Mouse (Mus musculus): ENCODE results near the gene Ttbk1.
"Not testable (repeated sequence)": the region's sequence is repeated elsewhere in the genome, so short reads cannot be mapped to it uniquely, and the experiment has no call there.

Ttbk1 gene

GRCm38 (mm10) chr17:46487431-46487830 lies at the start of gene Ttbk1:
Ttbk1 (minus strand) TSS chr17:46487675.
- peak; percentile 78 for DNase-seq

GRCm38 (mm10) chr17:46525579-46526307 lies 38.3 kb upstream of the Ttbk1 start:
- DNase-seq = peak; percentile 74

- no peak for DNase-seq
Observed at GRCm38 (mm10) chr17:46525065-46525464, 37.6 kb upstream of the Ttbk1 start.

GRCm38 (mm10) chr17:46521963-46522668 lies 34.6 kb upstream of the Ttbk1 start:
- no peak for DNase-seq

GRCm38 (mm10) chr17:46521174-46521573 lies 33.7 kb upstream of the Ttbk1 start:
- no peak for DNase-seq

- no peak for DNase-seq
Observed at GRCm38 (mm10) chr17:46520385-46520979, 33.0 kb upstream of the Ttbk1 start.

GRCm38 (mm10) chr17:46519971-46520370 lies 32.5 kb upstream of the Ttbk1 start:
- DNase-seq = no peak

GRCm38 (mm10) chr17:46513329-46513728 lies 25.9 kb upstream of the Ttbk1 start:
- no peak for DNase-seq

- DNase-seq = no peak
Observed at GRCm38 (mm10) chr17:46511059-46511710, 23.7 kb upstream of the Ttbk1 start.

- DNase-seq = no peak
Observed at GRCm38 (mm10) chr17:46505617-46506016, 18.1 kb upstream of the Ttbk1 start.

- no peak for DNase-seq
Observed at GRCm38 (mm10) chr17:46503847-46504638, 16.6 kb upstream of the Ttbk1 start.

- no peak for DNase-seq
Observed at GRCm38 (mm10) chr17:46502775-46503174, 15.3 kb upstream of the Ttbk1 start.

- DNase-seq = no peak
Observed at GRCm38 (mm10) chr17:46497956-46498355, 10.5 kb upstream of the Ttbk1 start.

GRCm38 (mm10) chr17:46496623-46497434 lies 9.4 kb upstream of the Ttbk1 start, which contains the start of gene Dnph1:
Dnph1 (plus strand) TSS chr17:46496711.
- peak; percentile 77 for DNase-seq

GRCm38 (mm10) chr17:46496081-46496480 lies 8.6 kb upstream of the Ttbk1 start:
- not testable (repeated sequence) for DNase-seq

- DNase-seq = no peak
Observed at GRCm38 (mm10) chr17:46495486-46495885, 8.0 kb upstream of the Ttbk1 start.

- DNase-seq = no peak
Observed at GRCm38 (mm10) chr17:46486995-46487394, 480 bp downstream of the Ttbk1 start.

- DNase-seq = no peak
Observed at GRCm38 (mm10) chr17:46484461-46484875, 3.0 kb downstream of the Ttbk1 start.

- no peak for DNase-seq
Observed at GRCm38 (mm10) chr17:46484021-46484431, 3.4 kb downstream of the Ttbk1 start.

- DNase-seq = peak; percentile 58
Observed at GRCm38 (mm10) chr17:46483561-46484001, 3.9 kb downstream of the Ttbk1 start.

GRCm38 (mm10) chr17:46477286-46477685 lies 10.2 kb downstream of the Ttbk1 start:
- DNase-seq = no peak

All from right cerebral cortex, postnatal 14 days (tissue).